Mouse (Mus musculus): ENCODE measurements around the gene Axin2.

DNA sequence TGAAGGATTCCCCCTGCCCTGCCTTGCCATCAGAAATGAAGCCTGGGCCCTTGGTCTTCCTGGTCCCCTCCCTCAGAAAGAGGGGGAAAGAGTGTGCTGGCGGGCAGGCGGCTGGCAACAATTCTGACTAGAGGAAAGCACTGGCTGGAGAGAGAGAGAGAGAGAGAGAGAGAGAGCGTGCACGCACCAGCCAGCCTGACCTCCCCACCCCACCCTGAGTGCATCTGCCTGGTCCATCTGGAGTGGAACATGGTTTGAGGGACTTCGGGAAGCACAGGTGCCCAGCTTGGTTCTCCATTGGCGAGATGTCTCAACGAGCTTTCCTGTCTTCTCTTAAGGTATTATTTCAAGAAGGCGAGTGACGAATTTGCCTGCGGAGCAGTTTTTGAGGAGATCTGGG, 28.8 kb downstream of the Axin2 start:
- TF ChIP-seq CTCF (IDR thresholded peaks at IDR 0.05; ENCODE audit: low read depth) (no peak), EP300 (IDR thresholded peaks at IDR 0.05; ENCODE audit: low read depth) (no peak)

All from heart, postnatal 0 days (tissue).